Mouse (Mus musculus): ENCODE measurements around the gene Ap1ar. TPM values are rescaled to one million over a fixed set of nuclear protein-coding genes. Genes with fewer than 3 reads are reported as not detected.
A peak's percentile ranks its signal among the peaks of the same experiment; 100 is the strongest.

Ap1ar gene
- total RNA-seq, 2 experiments from 2014 or later: 25.7 to 33.4 TPM

DNA sequence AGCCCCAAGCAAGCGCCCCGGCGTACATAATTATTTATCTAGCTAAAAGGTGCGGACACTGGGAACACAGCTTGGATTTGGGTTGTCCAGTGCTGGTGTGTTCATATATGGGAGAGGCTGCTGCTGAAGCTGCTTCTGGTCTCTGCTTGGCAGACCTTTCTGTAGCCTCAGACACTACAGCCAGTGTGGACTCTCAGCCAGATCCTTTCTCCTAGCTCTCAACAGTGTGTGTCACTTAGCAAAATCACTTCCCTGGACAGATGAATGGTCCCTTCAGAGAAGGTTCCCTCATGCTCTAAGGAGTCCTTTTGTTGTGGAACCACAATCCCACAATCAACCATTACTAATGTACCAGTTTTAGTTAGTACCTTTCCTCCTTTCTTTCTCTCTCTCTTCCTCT lies 78.5 kb downstream of the Ap1ar start:
- peak in 1 of 2 experiments; percentile 14 for DNase-seq (ENCODE audit: low spot score in 2 of 2)

DNA sequence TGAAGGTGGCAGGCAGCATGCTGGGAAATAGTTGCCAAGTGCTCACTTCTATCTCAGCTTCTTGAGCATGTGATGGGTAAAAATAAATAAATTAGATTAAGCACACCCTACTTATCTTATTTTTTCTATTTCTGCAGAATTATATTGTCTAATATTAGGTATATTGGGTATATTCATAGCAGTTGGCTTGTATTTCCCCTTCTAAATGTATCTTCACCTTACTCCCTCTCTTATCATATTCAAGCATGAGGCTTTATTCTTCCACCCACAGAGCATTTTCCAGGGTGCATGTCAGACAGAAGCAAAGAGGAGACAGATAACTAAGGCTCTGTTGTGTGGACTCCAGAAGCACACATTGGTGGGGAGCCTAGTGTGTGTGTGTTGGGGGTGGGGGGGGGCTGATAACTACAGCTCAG lies 79.4 kb downstream of the Ap1ar start:
- DNase-seq (ENCODE audit: low spot score in 2 of 2): no peak

Other genes starting within 250 kb of the Ap1ar start
- gene Neurog2, start 204.4 kb downstream of the Ap1ar start, total RNA-seq (2021): not detected
- 10 to 100 TPM; 10.6 to 13.2 TPM for gene Alpk1, start 57.0 kb downstream of the Ap1ar start, total RNA-seq (2021)
- gene Tifa, start 47.7 kb downstream of the Ap1ar start, total RNA-seq (2021): 1 to 10 TPM; 4.9 to 6.6 TPM
- gene Fam241a, start 58.8 kb upstream of the Ap1ar start, total RNA-seq (2021): 1 to 10 TPM; 4.4 to 9.6 TPM

Data from adrenal gland, adult 18-20 months (tissue).